Mouse (Mus musculus): ENCODE measurements around the gene Zfp648. TPM values are rescaled to one million over a fixed set of nuclear protein-coding genes. Genes with fewer than 3 reads are reported as not detected.

Zfp648 gene
- 0.05 and 0.06 TPM in 2 replicates for polyA plus RNA-seq (2015; fragmentation: Nextera tagmentation; extraction: Ambion mirVana)

DNA sequence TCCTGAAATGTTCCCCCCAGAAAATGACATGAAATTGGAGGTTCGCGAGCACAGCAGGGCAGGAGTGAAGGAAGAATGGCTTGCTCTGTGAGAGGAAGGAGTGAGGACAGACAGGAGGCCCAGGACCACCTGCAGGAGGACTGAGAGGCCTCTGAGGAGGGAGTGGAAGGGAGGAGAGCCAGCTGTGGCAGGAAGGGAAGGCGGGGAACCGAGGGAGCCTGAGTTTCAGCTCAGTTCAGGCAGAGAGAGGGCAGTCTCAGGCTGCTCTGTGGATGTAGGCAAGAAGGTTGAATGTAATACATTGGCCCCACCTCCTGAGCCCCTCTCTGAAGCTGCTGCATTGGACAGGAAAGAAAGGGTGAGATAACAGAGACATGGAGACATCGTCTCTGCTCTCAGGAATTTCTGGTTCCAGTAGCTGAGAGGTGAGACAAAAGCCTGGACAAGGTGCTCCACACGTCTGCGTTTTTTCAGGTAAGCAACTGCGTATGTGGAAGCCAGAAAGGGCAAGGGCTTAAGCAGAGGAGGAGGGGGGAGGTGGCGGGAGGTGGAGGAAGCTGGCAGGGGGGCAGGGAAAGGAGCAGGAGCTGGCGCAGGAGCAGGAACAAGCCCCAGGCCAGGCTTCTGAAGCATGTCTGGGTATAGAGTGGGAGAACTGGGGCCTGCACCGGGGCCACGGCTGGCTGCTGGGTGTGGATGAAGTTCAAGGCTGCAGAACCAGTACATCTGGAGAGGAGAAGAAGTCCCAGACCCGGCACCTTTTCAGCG is at the start of gene Zfp648:
Zfp648 (plus strand) TSS at position 233 of the 768 bp plus-strand sequence.
- no peak for ATAC-seq (ENCODE audit: low FRiP score, low TSS enrichment)
- no peak within 1 kb of the TSS for H3K4me3 ChIP-seq (ENCODE audit: low read depth, low read length)
- TF ChIP-seq CTCF (IDR thresholded peaks at IDR 0.05; ENCODE audit: low read depth) = 0 out of 2 replicates have a peak, but pooled peaks have one; percentile 3
- no peak for TF ChIP-seq EP300 (optimal IDR thresholded peaks at IDR 0.05)
- DNase-seq (ENCODE audit: low spot score) = no peak
- H3K9me3 ChIP-seq (ENCODE audit: control insufficient read depth, low read length) = no peaks in the 10 kb centered on the region
- no peak within 1 kb of the TSS for H3K27ac ChIP-seq (replicated peaks)
- H3K4me2 ChIP-seq (replicated peaks; ENCODE audit: low read depth) = no peak within 1 kb of the TSS
- WGBS = 31% methylated on average over 14 of the region's 14 CpGs
- no peaks in the 10 kb centered on the region for H3K36me3 ChIP-seq (ENCODE audit: control insufficient read depth, insufficient read depth, low read length)
- H3K4me1 ChIP-seq (replicated peaks; ENCODE audit: control insufficient read depth, insufficient read depth) = 0 out of 2 replicates have a peak, but pooled peaks cover 2% of the 10 kb centered on the region
- H3K27me3 ChIP-seq (ENCODE audit: control insufficient read depth, insufficient read depth, low read length) = peaks cover 9% of the 10 kb centered on the region; the same call in 1 of the 2 replicates
- no peak within 1 kb of the TSS for H3K9ac ChIP-seq (ENCODE audit: low read length)

DNA sequence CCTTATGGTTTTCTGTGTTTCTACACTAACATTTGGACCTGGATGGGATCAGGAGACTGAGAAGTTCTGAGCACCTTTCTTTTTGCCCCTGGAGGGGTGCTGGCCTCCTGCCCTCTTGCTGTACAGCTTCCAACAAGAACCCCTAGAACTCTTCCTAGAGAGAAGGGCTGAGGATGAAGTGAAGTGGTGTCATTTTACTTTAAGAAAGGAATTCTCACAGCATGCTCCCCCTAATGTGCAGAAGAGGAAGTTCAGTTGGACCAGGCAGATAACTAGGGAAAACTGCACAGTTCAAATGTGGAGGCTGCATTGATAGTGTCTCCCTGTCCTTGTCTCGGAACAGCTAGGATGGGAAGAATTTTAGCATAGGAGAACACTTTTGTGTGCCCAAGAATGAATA is 48.4 kb upstream of the Zfp648 start:
- TF ChIP-seq EP300 (optimal IDR thresholded peaks at IDR 0.05) (no peak), CTCF (IDR thresholded peaks at IDR 0.05; ENCODE audit: low read depth) (peak; percentile 70)
- H3K27me3 ChIP-seq (ENCODE audit: control insufficient read depth, insufficient read depth, low read length) = no peaks in the 10 kb centered on the region
- peaks cover 9% of the 10 kb centered on the region for H3K4me1 ChIP-seq (replicated peaks; ENCODE audit: control insufficient read depth, insufficient read depth)
- ATAC-seq (ENCODE audit: low FRiP score, low TSS enrichment) = no peak
- no peaks in the 10 kb centered on the region for H3K9me3 ChIP-seq (ENCODE audit: control insufficient read depth, low read length)
- H3K36me3 ChIP-seq (ENCODE audit: control insufficient read depth, insufficient read depth, low read length) = no peaks in the 10 kb centered on the region
- no peak overlapping the region for H3K27ac ChIP-seq (replicated peaks)
- H3K4me3 ChIP-seq (ENCODE audit: low read depth, low read length) = no peak overlapping the region
- no peak overlapping the region for H3K9ac ChIP-seq (ENCODE audit: low read length)
- DNase-seq (ENCODE audit: low spot score) = no peak
- H3K4me2 ChIP-seq (replicated peaks; ENCODE audit: low read depth) = no peak overlapping the region
- 75% methylated on average over 1 of the region's 1 CpGs for WGBS

DNA sequence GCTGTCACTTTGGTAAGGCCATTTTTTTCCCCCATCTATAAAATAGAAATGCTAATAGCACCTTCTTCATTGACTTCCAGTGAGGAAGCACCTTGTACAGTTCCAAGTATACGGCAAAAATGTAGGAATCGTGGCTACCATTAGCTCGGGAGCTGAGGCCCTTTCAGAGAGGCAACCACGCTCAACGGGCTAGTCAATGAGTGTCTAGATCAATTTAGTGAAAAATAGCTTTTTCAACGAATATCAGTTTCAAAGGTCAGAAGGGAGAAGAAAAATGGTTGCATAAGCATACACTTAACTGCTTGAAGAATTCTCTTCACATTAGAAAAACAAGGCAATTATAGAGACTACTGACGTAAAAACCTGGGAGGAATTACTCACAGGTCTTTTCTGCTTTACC is 47.2 kb upstream of the Zfp648 start:
- Histone ChIP-seq H3K27ac (replicated peaks) (no peak overlapping the region), H3K9me3 (ENCODE audit: control insufficient read depth, low read length) (no peaks in the 10 kb centered on the region), H3K4me3 (ENCODE audit: low read depth, low read length) (no peak overlapping the region), H3K4me1 (replicated peaks; ENCODE audit: control insufficient read depth, insufficient read depth) (peaks cover 6% of the 10 kb centered on the region), H3K4me2 (replicated peaks; ENCODE audit: low read depth) (no peak overlapping the region), H3K27me3 (ENCODE audit: control insufficient read depth, insufficient read depth, low read length) (no peaks in the 10 kb centered on the region), H3K36me3 (ENCODE audit: control insufficient read depth, insufficient read depth, low read length) (no peaks in the 10 kb centered on the region), H3K9ac (ENCODE audit: low read length) (no peak overlapping the region)
- WGBS = 89% methylated on average over 7 of the region's 7 CpGs
- no peak for DNase-seq (ENCODE audit: low spot score)
- ATAC-seq (ENCODE audit: low FRiP score, low TSS enrichment) = no peak
- TF ChIP-seq CTCF (IDR thresholded peaks at IDR 0.05; ENCODE audit: low read depth) = no peak
- TF ChIP-seq EP300 (optimal IDR thresholded peaks at IDR 0.05) = no peak

DNA sequence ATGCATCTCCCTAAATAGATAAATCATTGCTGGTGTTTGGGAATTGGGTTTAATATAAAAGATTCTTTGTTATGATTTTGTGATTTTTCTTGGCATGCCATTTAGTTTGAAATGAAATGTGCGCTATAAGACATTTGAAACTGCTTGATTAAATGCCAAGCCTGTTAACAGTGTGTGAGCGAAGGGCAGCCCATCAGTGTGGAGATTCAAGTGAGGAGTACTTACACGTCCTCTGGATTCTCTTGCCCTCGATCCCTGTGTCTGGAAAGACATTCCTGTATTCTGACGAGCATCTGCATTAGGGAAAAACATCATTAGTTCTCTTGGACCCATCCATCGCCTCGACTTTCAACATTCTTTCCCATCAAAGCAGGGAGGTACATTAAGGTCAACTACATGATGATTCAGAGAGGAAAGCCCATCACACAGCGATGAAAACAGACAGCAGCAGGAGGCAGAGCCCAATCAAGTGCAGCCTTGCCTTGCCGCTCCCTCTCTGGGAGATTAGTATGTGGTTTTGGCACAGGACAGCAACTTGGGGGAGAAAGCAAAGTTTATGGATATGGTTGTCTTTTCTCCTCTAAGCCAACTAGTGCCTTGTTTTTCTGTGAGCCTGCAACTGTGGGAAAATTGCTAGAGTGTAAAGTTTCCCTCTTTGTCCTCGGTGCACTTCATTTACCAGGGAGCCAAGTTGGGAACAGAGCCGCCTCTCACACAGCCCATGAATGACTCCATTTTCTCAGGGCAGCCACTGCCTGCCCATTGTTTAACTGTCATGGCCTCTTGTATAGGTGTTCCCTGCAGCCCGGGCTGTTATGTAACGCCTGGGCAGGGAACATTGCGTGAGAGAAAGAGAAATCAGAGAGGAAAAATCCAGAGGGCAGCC is 44.6 kb upstream of the Zfp648 start:
- TF ChIP-seq EP300 (optimal IDR thresholded peaks at IDR 0.05) (no peak), CTCF (IDR thresholded peaks at IDR 0.05; ENCODE audit: low read depth) (no peak)
- no peaks in the 10 kb centered on the region; the same call in 1 of the 2 replicates for H3K4me1 ChIP-seq (replicated peaks; ENCODE audit: control insufficient read depth, insufficient read depth)
- no peak for DNase-seq (ENCODE audit: low spot score)
- no peaks in the 10 kb centered on the region for H3K9me3 ChIP-seq (ENCODE audit: control insufficient read depth, low read length)
- peak overlapping the region; percentile 89 for H3K27ac ChIP-seq (replicated peaks)
- ATAC-seq (ENCODE audit: low FRiP score, low TSS enrichment) = peak; percentile 71
- 34% methylated on average over 14 of the region's 14 CpGs for WGBS
- 0 out of 2 replicates have a peak overlapping the region, but pooled peaks have one; percentile 0 for H3K4me2 ChIP-seq (replicated peaks; ENCODE audit: low read depth)
- no peak overlapping the region for H3K9ac ChIP-seq (ENCODE audit: low read length)
- H3K4me3 ChIP-seq (ENCODE audit: low read depth, low read length) = no peak overlapping the region
- no peaks in the 10 kb centered on the region for H3K27me3 ChIP-seq (ENCODE audit: control insufficient read depth, insufficient read depth, low read length)
- H3K36me3 ChIP-seq (ENCODE audit: control insufficient read depth, insufficient read depth, low read length) = no peaks in the 10 kb centered on the region

DNA sequence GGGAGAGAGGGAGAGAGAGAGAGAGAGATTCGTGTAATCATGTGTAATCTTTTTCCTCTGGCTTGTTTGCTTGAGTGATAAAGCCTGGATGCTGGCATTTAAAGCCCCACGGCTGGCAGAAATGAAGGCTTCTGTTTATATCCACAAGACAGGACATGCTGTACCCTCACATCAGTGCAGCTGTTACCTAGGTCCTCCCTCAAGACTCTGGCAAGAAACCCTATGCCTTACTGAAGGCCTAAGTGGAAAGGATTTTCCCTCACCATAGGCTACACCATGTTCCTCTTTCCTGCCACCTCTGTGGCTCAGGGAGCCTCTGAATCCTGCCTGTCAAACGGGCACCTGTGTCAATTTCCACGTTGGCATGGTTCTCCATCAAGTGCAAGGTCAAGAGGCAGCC is 43.9 kb upstream of the Zfp648 start:
- no peaks in the 10 kb centered on the region for H3K36me3 ChIP-seq (ENCODE audit: control insufficient read depth, insufficient read depth, low read length)
- DNase-seq (ENCODE audit: low spot score) (no peak), ATAC-seq (ENCODE audit: low FRiP score, low TSS enrichment) (peak; percentile 65)
- no peak overlapping the region for H3K4me2 ChIP-seq (replicated peaks; ENCODE audit: low read depth)
- TF ChIP-seq CTCF (IDR thresholded peaks at IDR 0.05; ENCODE audit: low read depth) (no peak), EP300 (optimal IDR thresholded peaks at IDR 0.05) (no peak)
- no peaks in the 10 kb centered on the region; the same call in 1 of the 2 replicates for H3K4me1 ChIP-seq (replicated peaks; ENCODE audit: control insufficient read depth, insufficient read depth)
- H3K9me3 ChIP-seq (ENCODE audit: control insufficient read depth, low read length) = no peaks in the 10 kb centered on the region
- H3K4me3 ChIP-seq (ENCODE audit: low read depth, low read length) = no peak overlapping the region
- H3K27ac ChIP-seq (replicated peaks) = peak overlapping the region; percentile 89
- H3K27me3 ChIP-seq (ENCODE audit: control insufficient read depth, insufficient read depth, low read length) = no peaks in the 10 kb centered on the region
- H3K9ac ChIP-seq (ENCODE audit: low read length) = no peak overlapping the region
- WGBS = 38% methylated on average over 4 of the region's 4 CpGs

All from stomach, postnatal 0 days (tissue).